Mouse (Mus musculus): ENCODE measurements around the gene Pced1b.

GRCm38 (mm10) chr15:97345110-97345509 lies 98.2 kb downstream of the Pced1b start:
- TF ChIP-seq GATA2 (IDR thresholded peaks at IDR 0.05; ENCODE audit: borderline replicate concordance, low read depth, low read length) = no peak
- no peak for TF ChIP-seq CTCF (IDR thresholded peaks at IDR 0.05; ENCODE audit: low read depth, low read length)

Data from G1E (cell line).